Mouse (Mus musculus): ENCODE results near the gene Thegl. TPM values are rescaled to one million over a fixed set of nuclear protein-coding genes. Genes with fewer than 3 reads are reported as not detected.

The Thegl gene
- total and polyA plus RNA-seq, 2 experiments from 2014 or later, result not detected

- H3K36me3 ChIP-seq (replicated peaks; ENCODE audit: control insufficient read depth, insufficient read depth, low read length), result peaks cover 20% of the 10 kb centered on the region
- no peak for TF ChIP-seq CTCF (IDR thresholded peaks at IDR 0.05; ENCODE audit: low read depth)
- TF ChIP-seq EP300 (IDR thresholded peaks at IDR 0.05; ENCODE audit: low read depth), result no peak
- H3K4me2 ChIP-seq (ENCODE audit: low read depth, low read length), result no peak overlapping the region
- WGBS, result 67% methylated on average over 7 of the region's 7 CpGs
- DNase-seq (ENCODE audit: low spot score) (no peak), ATAC-seq (ENCODE audit: insufficient read depth, low read depth) (no peak)
- H3K27ac ChIP-seq (ENCODE audit: low read depth), result no peak overlapping the region
- H3K9ac ChIP-seq (replicated peaks; ENCODE audit: low read depth, low read length), result no peak overlapping the region
- no peaks in the 10 kb centered on the region for H3K9me3 ChIP-seq (replicated peaks; ENCODE audit: control insufficient read depth, low read length)
- H3K4me3 ChIP-seq (ENCODE audit: low read depth, low read length), result no peak overlapping the region
- H3K4me1 ChIP-seq (ENCODE audit: control insufficient read depth, insufficient read depth), result no peaks in the 10 kb centered on the region
- no peaks in the 10 kb centered on the region for H3K27me3 ChIP-seq (ENCODE audit: control insufficient read depth, insufficient read depth, low read length)
Observed at GRCm38 (mm10) chr5:77082735-77083134, 66.9 kb downstream of the Thegl start.

DNA sequence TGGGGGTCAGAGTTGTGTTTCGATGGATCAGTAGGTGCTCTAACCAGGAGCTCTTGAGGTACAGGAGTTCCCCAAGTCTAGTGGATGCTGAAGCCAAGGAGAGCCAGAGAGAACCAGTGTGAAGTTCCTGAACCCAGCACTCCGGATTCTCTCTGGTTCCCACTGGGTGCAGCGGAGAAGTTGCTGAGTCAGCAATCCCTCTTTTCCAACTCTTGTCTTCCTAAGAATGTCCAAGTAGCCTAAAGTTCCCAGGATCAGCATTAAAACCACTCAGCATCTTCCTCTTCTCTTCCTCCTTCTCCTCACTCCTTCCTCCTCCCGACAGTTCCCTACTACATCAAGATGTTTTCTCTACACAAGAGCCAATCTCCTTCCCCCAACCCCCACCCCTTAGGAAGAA, 68.6 kb downstream of the Thegl start:
- TF ChIP-seq CTCF (IDR thresholded peaks at IDR 0.05; ENCODE audit: low read depth) (no peak), EP300 (IDR thresholded peaks at IDR 0.05; ENCODE audit: low read depth) (no peak)
- ATAC-seq (ENCODE audit: insufficient read depth, low read depth), result no peak

GRCm38 (mm10) chr5:77085753-77086450, 70.1 kb downstream of the Thegl start:
- H3K4me3 ChIP-seq (ENCODE audit: low read depth, low read length), result no peak overlapping the region
- 82% methylated on average over 10 of the region's 10 CpGs for WGBS
- no peak overlapping the region for H3K9ac ChIP-seq (replicated peaks; ENCODE audit: low read depth, low read length)
- no peak for ATAC-seq (ENCODE audit: insufficient read depth, low read depth)
- DNase-seq (ENCODE audit: low spot score), result no peak
- no peaks in the 10 kb centered on the region for H3K27me3 ChIP-seq (ENCODE audit: control insufficient read depth, insufficient read depth, low read length)
- no peak overlapping the region for H3K4me2 ChIP-seq (ENCODE audit: low read depth, low read length)
- no peaks in the 10 kb centered on the region for H3K9me3 ChIP-seq (replicated peaks; ENCODE audit: control insufficient read depth, low read length)
- peaks cover 9% of the 10 kb centered on the region for H3K4me1 ChIP-seq (ENCODE audit: control insufficient read depth, insufficient read depth)
- TF ChIP-seq EP300 (IDR thresholded peaks at IDR 0.05; ENCODE audit: low read depth) (no peak), CTCF (IDR thresholded peaks at IDR 0.05; ENCODE audit: low read depth) (no peak)
- H3K27ac ChIP-seq (ENCODE audit: low read depth), result no peak overlapping the region
- H3K36me3 ChIP-seq (replicated peaks; ENCODE audit: control insufficient read depth, insufficient read depth, low read length), result peaks cover 35% of the 10 kb centered on the region

More for the DNA sequence above, 68.6 kb downstream of the Thegl start:
- Histone ChIP-seq H3K4me1 (ENCODE audit: control insufficient read depth, insufficient read depth) (no peaks in the 10 kb centered on the region), H3K4me2 (ENCODE audit: low read depth, low read length) (no peak overlapping the region), H3K27me3 (ENCODE audit: control insufficient read depth, insufficient read depth, low read length) (no peaks in the 10 kb centered on the region), H3K9ac (replicated peaks; ENCODE audit: low read depth, low read length) (no peak overlapping the region), H3K36me3 (replicated peaks; ENCODE audit: control insufficient read depth, insufficient read depth, low read length) (peaks cover 35% of the 10 kb centered on the region), H3K4me3 (ENCODE audit: low read depth, low read length) (no peak overlapping the region), H3K27ac (ENCODE audit: low read depth) (no peak overlapping the region), H3K9me3 (replicated peaks; ENCODE audit: control insufficient read depth, low read length) (no peaks in the 10 kb centered on the region)
- no peak for DNase-seq (ENCODE audit: low spot score)
- WGBS, result 91% methylated on average over 4 of the region's 4 CpGs

GRCm38 (mm10) chr5:77086541-77086940, 70.7 kb downstream of the Thegl start:
- no peak overlapping the region for H3K9ac ChIP-seq (replicated peaks; ENCODE audit: low read depth, low read length)
- no peak for ATAC-seq (ENCODE audit: insufficient read depth, low read depth)
- 88% methylated on average over 7 of the region's 7 CpGs for WGBS

GRCm38 (mm10) chr5:77087122-77087521, 71.3 kb downstream of the Thegl start:
- H3K27me3 ChIP-seq (ENCODE audit: control insufficient read depth, insufficient read depth, low read length), result no peaks in the 10 kb centered on the region
- no peak overlapping the region for H3K27ac ChIP-seq (ENCODE audit: low read depth)
- H3K9me3 ChIP-seq (replicated peaks; ENCODE audit: control insufficient read depth, low read length), result no peaks in the 10 kb centered on the region
- DNase-seq (ENCODE audit: low spot score) (no peak), ATAC-seq (ENCODE audit: insufficient read depth, low read depth) (no peak)
- H3K4me1 ChIP-seq (ENCODE audit: control insufficient read depth, insufficient read depth), result peaks cover 16% of the 10 kb centered on the region
- TF ChIP-seq CTCF (IDR thresholded peaks at IDR 0.05; ENCODE audit: low read depth) (no peak), EP300 (IDR thresholded peaks at IDR 0.05; ENCODE audit: low read depth) (no peak)
- WGBS, result 54% methylated on average over 3 of the region's 3 CpGs
- no peak overlapping the region for H3K4me2 ChIP-seq (ENCODE audit: low read depth, low read length)
- no peak overlapping the region for H3K9ac ChIP-seq (replicated peaks; ENCODE audit: low read depth, low read length)
- H3K36me3 ChIP-seq (replicated peaks; ENCODE audit: control insufficient read depth, insufficient read depth, low read length), result peaks cover 39% of the 10 kb centered on the region
- no peak overlapping the region for H3K4me3 ChIP-seq (ENCODE audit: low read depth, low read length)

More at GRCm38 (mm10) chr5:77086541-77086940, 70.7 kb downstream of the Thegl start:
- no peaks in the 10 kb centered on the region for H3K9me3 ChIP-seq (replicated peaks; ENCODE audit: control insufficient read depth, low read length)
- no peaks in the 10 kb centered on the region for H3K27me3 ChIP-seq (ENCODE audit: control insufficient read depth, insufficient read depth, low read length)
- no peak for DNase-seq (ENCODE audit: low spot score)
- no peak overlapping the region for H3K27ac ChIP-seq (ENCODE audit: low read depth)
- no peak overlapping the region for H3K4me3 ChIP-seq (ENCODE audit: low read depth, low read length)
- peaks cover 35% of the 10 kb centered on the region for H3K36me3 ChIP-seq (replicated peaks; ENCODE audit: control insufficient read depth, insufficient read depth, low read length)
- TF ChIP-seq CTCF (IDR thresholded peaks at IDR 0.05; ENCODE audit: low read depth) (no peak), EP300 (IDR thresholded peaks at IDR 0.05; ENCODE audit: low read depth) (no peak)
- H3K4me2 ChIP-seq (ENCODE audit: low read depth, low read length), result no peak overlapping the region
- peaks cover 13% of the 10 kb centered on the region for H3K4me1 ChIP-seq (ENCODE audit: control insufficient read depth, insufficient read depth)

DNA sequence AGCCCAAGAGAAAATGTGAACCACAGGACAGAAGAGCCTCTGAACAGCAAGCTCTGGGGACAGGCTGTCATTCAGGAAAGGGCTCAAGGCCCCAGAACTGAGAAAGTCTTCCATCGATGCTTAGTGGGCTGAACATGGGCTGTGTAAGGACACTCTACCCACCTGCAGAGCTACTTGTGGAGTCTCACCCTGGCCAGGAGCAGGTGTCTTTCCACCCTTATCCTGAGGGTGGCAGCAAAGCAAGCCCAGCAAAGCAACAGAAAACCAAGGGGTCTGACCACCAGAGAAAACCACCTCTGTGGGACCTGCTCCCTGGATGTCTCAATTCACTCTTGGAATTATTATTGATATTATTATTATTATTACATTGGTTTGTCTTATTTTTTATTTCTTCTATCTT, 73.5 kb downstream of the Thegl start:
- TF ChIP-seq EP300 (IDR thresholded peaks at IDR 0.05; ENCODE audit: low read depth) (no peak), CTCF (IDR thresholded peaks at IDR 0.05; ENCODE audit: low read depth) (peak; percentile 78)
- DNase-seq (ENCODE audit: low spot score), result no peak
- no peak for ATAC-seq (ENCODE audit: insufficient read depth, low read depth)
- 50% methylated on average over 1 of the region's 1 CpGs for WGBS
- H3K4me1 ChIP-seq (ENCODE audit: control insufficient read depth, insufficient read depth), result peaks cover 25% of the 10 kb centered on the region
- H3K4me3 ChIP-seq (ENCODE audit: low read depth, low read length), result no peak overlapping the region
- H3K9ac ChIP-seq (replicated peaks; ENCODE audit: low read depth, low read length), result no peak overlapping the region
- H3K9me3 ChIP-seq (replicated peaks; ENCODE audit: control insufficient read depth, low read length), result no peaks in the 10 kb centered on the region
- no peak overlapping the region for H3K27ac ChIP-seq (ENCODE audit: low read depth)
- H3K4me2 ChIP-seq (ENCODE audit: low read depth, low read length), result no peak overlapping the region
- peaks cover 41% of the 10 kb centered on the region for H3K36me3 ChIP-seq (replicated peaks; ENCODE audit: control insufficient read depth, insufficient read depth, low read length)
- no peaks in the 10 kb centered on the region for H3K27me3 ChIP-seq (ENCODE audit: control insufficient read depth, insufficient read depth, low read length)

Measured in heart, postnatal 0 days (tissue).